Mouse (Mus musculus) intestine, postnatal 0 days (tissue): ENCODE data around the gene Nwd1. TPM values are rescaled to one million over a fixed set of nuclear protein-coding genes. Genes with fewer than 3 reads are reported as not detected.

Source experiments
- ATAC-seq: fragments of 200-750 bp; cut with Nextera tagmentation; 2 replicates; pipeline ENCODE4 v1.8.0; 2017; ENCODE audit warnings: mild to moderate bottlenecking, moderate TSS enrichment, moderate library complexity
- H3K27ac ChIP-seq: fragments of 300-500 bp; sonication (generic); 2 replicates; pipeline ENCODE4 v1.5.1; 2014; ENCODE audit warnings: mild to moderate bottlenecking, low read depth, low read length, moderate library complexity
- H3K27me3 ChIP-seq: fragments of 300-500 bp; sonication (generic); replicated peaks from 2 replicates; pipeline ENCODE4 v1.6.1; 2014; ENCODE audit warnings: low read length, mixed read lengths; ENCODE audit not compliant: control insufficient read depth, insufficient read depth
- H3K36me3 ChIP-seq: fragments of 300-500 bp; sonication (generic); 2 replicates; pipeline ENCODE4 v1.6.1; 2014; ENCODE audit warnings: mild to moderate bottlenecking, moderate library complexity; ENCODE audit not compliant: control insufficient read depth, insufficient read depth
- H3K4me1 ChIP-seq: fragments of 300-500 bp; sonication (generic); replicated peaks from 2 replicates; pipeline ENCODE4 v1.6.1; 2014; ENCODE audit warnings: antibody characterized with exemption, low read length, mixed read lengths; ENCODE audit not compliant: control insufficient read depth, insufficient read depth
- H3K4me2 ChIP-seq: fragments of 300-500 bp; sonication (generic); replicated peaks from 2 replicates; pipeline ENCODE4 v1.6.1; 2014; ENCODE audit warnings: low read depth, mild to moderate bottlenecking, moderate library complexity
- H3K4me3 ChIP-seq: fragments of 300-500 bp; sonication (generic); 2 replicates; pipeline ENCODE4 v1.5.1; 2014; ENCODE audit warnings: low read depth, low read length
- H3K9ac ChIP-seq: fragments of 300-500 bp; sonication (generic); 2 replicates; pipeline ENCODE4 v1.6.1; 2014; ENCODE audit warnings: mild to moderate bottlenecking, low read depth, low read length
- H3K9me3 ChIP-seq: fragments of 300-500 bp; sonication (generic); 2 replicates; pipeline ENCODE4 v1.6.1; 2016; ENCODE audit warnings: mixed run types; ENCODE audit not compliant: control insufficient read depth
- CTCF ChIP-seq: sonication (generic); IDR thresholded peaks from 2 replicates; pipeline ENCODE4 v1.5.1; 2016; ENCODE audit warnings: low read depth, mild to moderate bottlenecking, control low read depth, antibody characterized with exemption, moderate library complexity
- WGBS: fragments of 180-500 bp; shearing (Covaris S2); extraction: QIAGEN DNeasy Blood & Tissue Kit; methylation state at CpG from one replicate; pipeline ENCODE4 v1.1.7; 2014; 5-methylcytosine and 5-hydroxymethylcytosine counted together
- polyA plus RNA-seq: library from polyadenylated mRNA; unstranded; fragments of >200 nt; fragmentation: Nextera tagmentation; extraction: Ambion mirVana; gene quantifications from 2 replicates; pipeline ENCODE4 v1.2.1, GENCODE M21; 2015

Nwd1 gene
- 0.03 and 0.07 TPM in 2 replicates for polyA plus RNA-seq

DNA sequence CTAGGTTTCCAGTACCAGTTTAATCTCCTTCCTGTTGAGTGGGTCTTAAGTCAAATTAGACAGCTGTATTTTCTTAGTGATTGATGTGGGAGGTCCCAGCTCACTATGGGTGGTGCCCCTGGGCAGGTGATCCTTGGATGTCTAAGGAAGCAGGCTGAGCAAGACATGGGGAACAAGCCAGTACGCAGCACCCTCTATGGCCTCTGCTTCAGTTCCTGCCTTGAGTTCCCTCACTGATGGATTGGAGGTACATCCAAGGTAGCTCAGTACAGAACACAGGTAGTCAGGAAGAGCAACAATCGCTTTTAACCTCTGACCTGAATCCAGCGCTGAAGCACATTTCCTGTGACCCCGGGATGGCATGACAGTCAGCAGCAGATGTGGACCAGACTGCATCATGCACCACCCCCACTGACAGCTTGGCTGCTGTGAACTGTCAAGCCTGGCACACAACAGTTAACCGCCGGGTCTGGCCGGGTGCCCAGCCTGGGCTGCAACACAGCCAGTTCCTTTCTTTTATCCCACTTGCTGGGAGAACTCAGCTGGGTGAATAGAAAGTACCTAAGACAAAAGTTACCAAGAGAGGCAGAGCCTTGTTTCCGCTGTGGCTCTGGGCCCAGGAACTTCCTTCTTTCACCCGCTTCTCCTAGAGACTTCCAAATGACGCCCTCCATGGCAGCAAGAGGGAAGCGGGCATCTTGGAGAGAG lies at the start of gene Nwd1:
Nwd1 (plus strand) TSS at position 652 of the 708 bp plus-strand sequence.
- TF ChIP-seq CTCF = no peak
- no peak within 1 kb of the TSS for H3K4me2 ChIP-seq
- no peak within 1 kb of the TSS for H3K9ac ChIP-seq
- H3K27ac ChIP-seq = no peak within 1 kb of the TSS
- H3K9me3 ChIP-seq = no peaks in the 10 kb centered on the region
- H3K4me1 ChIP-seq = no peaks in the 10 kb centered on the region
- ATAC-seq = no peak
- WGBS = 51% methylated on average over 11 of the region's 11 CpGs
- H3K27me3 ChIP-seq = no peaks in the 10 kb centered on the region
- no peaks in the 10 kb centered on the region for H3K36me3 ChIP-seq
- no peak within 1 kb of the TSS for H3K4me3 ChIP-seq

DNA sequence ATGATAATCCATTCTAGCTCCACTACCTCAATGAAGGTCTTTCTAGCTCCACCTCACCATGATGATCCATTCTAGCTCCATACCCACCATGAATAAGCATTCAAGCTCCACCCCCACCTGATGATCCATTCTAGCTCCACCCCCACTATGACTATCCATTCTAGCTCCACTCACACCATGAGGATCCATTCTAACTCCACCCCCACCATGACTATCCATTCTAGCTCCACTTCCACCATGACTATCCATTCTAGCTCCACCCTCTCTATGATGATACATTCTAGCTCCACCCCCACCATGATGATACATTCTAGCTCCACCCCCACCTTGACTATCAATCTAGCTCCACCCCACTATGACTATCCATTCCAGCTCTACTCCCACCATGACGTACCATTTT lies 3.6 kb upstream of the Nwd1 start:
- Histone ChIP-seq H3K36me3 (no peaks in the 10 kb centered on the region), H3K4me2 (no peak overlapping the region), H3K27ac (no peak overlapping the region), H3K4me1 (no peaks in the 10 kb centered on the region), H3K4me3 (no peak overlapping the region), H3K9ac (no peak overlapping the region), H3K27me3 (no peaks in the 10 kb centered on the region), H3K9me3 (no peaks in the 10 kb centered on the region)
- WGBS = 94% methylated on average over 1 of the region's 1 CpGs
- TF ChIP-seq CTCF = no peak
- ATAC-seq = peak; percentile 38; the same call in 1 of the 2 replicates

DNA sequence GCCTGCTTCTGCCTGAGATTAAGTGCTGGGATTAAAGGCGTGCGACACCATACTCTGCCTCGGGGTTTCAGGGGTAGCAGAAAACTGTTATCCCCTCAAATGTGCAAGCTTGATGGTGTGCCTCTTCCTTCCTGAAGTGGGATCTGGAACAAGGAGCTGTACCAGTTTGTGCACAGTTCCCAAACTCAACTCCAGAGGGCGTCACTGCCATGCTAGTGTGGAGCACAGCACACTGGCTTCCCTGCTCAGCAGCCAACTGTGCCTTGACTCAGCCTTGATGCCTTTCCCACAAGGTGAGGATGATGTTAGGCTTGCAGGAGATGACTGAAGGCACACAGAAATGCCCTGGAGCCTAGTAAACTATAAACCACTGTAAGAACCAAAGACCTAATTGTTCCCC lies 1.9 kb upstream of the Nwd1 start:
- 61% methylated on average over 4 of the region's 4 CpGs for WGBS
- ATAC-seq = no peak
- Histone ChIP-seq H3K9ac (no peak overlapping the region), H3K9me3 (no peaks in the 10 kb centered on the region), H3K4me3 (no peak overlapping the region), H3K36me3 (no peaks in the 10 kb centered on the region), H3K27ac (no peak overlapping the region), H3K4me2 (no peak overlapping the region), H3K27me3 (no peaks in the 10 kb centered on the region), H3K4me1 (no peaks in the 10 kb centered on the region)
- peak; percentile 41 for TF ChIP-seq CTCF

DNA sequence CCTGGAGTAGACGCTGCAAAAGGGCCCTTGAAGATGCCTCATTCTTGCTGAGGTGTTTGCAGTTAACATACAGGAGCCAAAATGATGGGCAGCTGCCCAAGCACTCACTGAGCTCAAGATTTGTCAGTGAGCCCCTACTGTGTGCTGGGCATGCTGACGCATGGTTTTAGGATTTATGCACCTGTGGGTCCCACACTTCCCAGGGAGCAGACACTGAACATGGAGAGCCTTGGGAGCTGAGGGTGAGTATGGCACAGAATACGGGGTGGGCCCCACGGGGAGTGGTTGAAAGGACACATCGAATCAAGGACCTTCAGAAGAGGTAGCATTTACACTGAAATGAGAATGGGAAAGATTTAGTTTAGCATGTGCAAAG lies 245 bp downstream of the Nwd1 start:
- Histone ChIP-seq H3K27me3 (no peaks in the 10 kb centered on the region), H3K4me2 (no peak overlapping the region), H3K9ac (no peak overlapping the region), H3K27ac (no peak overlapping the region), H3K4me3 (no peak overlapping the region), H3K4me1 (no peaks in the 10 kb centered on the region), H3K36me3 (no peaks in the 10 kb centered on the region), H3K9me3 (no peaks in the 10 kb centered on the region)
- ATAC-seq = no peak
- WGBS = 75% methylated on average over 5 of the region's 5 CpGs
- no peak for TF ChIP-seq CTCF

DNA sequence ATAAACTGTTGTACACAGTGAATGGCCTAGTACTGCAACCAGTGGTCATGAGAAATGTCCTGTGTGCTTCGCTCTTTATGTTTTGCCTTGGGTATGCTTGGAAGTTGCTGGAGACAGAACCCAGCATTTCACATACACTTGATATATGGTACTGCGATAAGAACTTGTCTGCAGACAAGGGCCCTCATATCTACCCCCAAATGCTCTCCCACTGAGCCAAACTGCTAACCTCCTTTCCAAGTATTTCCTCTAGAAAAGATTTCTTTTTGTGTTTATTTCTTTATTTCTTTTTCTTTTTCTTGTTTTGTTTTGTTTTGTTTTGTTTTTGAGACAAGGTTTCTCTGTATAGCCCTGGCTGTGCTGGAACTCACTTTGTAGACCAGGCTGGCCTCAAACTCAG lies 4.2 kb downstream of the Nwd1 start:
- no peak for TF ChIP-seq CTCF
- WGBS = 92% methylated on average over 2 of the region's 2 CpGs
- no peak overlapping the region for H3K9ac ChIP-seq

DNA sequence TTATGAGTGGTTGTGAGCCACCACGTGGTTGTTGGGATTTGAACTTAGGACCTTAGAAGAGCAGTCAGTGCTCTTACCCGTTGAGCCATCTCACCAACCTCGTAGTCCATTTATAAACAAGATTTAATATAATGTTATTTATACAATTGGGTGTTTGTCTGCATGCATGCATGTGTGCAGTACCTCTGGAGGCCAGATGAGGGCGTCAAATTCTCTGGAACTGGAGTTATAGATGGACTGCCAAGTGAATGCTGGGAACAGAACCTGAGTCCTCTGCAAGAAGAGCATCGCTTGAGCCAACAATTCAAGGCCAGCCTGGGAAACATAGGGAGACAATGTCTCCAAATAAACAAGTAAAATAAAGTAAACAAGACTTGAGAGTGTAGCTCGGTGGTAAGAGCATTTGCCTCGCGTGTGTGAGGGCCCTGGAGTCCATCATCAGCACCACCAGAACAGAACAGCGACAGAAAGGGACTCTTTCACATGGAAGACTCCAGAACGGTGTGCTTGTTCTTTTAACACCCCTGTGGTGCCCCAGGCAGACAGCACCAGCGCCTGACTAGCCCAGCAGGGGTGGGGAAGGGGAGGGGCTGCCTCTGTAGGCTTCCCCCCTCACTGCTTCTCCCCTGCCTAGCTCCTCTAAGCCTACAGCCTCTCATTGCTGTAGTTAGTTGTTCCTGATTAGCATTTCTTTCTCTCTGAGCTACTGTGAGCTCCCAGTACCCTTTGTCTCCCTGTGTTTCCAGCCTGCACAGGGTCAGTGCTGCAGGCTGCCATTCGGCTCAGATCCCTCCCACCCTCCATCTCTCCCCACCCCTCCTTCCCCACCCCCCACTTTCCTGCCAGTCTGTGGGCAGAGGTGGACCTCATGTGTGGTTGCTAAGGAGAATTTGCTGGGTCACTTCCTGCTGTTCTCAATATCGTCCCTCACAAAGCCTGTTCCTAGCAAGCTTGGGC lies 8.3 kb downstream of the Nwd1 start:
- H3K27me3 ChIP-seq = no peaks in the 10 kb centered on the region
- 20% methylated on average over 13 of the region's 13 CpGs for WGBS
- no peaks in the 10 kb centered on the region for H3K36me3 ChIP-seq
- H3K27ac ChIP-seq = no peak overlapping the region
- TF ChIP-seq CTCF = 0 out of 2 replicates have a peak, but pooled peaks have one; percentile 11
- H3K9ac ChIP-seq = no peak overlapping the region
- H3K4me1 ChIP-seq = no peaks in the 10 kb centered on the region
- H3K4me3 ChIP-seq = no peak overlapping the region
- H3K9me3 ChIP-seq = no peaks in the 10 kb centered on the region
- no peak for ATAC-seq
- H3K4me2 ChIP-seq = no peak overlapping the region

More for the DNA sequence above, 4.2 kb downstream of the Nwd1 start:
- no peaks in the 10 kb centered on the region for H3K27me3 ChIP-seq
- no peak for ATAC-seq
- no peaks in the 10 kb centered on the region for H3K36me3 ChIP-seq
- no peaks in the 10 kb centered on the region for H3K4me1 ChIP-seq
- H3K9me3 ChIP-seq = no peaks in the 10 kb centered on the region
- no peak overlapping the region for H3K4me2 ChIP-seq
- no peak overlapping the region for H3K27ac ChIP-seq
- H3K4me3 ChIP-seq = no peak overlapping the region
